Mouse (Mus musculus): Measurements from ENCODE around the gene Ldb1.
A peak's percentile ranks its signal among the peaks of the same experiment; 100 is the strongest.

The Ldb1 gene

DNA sequence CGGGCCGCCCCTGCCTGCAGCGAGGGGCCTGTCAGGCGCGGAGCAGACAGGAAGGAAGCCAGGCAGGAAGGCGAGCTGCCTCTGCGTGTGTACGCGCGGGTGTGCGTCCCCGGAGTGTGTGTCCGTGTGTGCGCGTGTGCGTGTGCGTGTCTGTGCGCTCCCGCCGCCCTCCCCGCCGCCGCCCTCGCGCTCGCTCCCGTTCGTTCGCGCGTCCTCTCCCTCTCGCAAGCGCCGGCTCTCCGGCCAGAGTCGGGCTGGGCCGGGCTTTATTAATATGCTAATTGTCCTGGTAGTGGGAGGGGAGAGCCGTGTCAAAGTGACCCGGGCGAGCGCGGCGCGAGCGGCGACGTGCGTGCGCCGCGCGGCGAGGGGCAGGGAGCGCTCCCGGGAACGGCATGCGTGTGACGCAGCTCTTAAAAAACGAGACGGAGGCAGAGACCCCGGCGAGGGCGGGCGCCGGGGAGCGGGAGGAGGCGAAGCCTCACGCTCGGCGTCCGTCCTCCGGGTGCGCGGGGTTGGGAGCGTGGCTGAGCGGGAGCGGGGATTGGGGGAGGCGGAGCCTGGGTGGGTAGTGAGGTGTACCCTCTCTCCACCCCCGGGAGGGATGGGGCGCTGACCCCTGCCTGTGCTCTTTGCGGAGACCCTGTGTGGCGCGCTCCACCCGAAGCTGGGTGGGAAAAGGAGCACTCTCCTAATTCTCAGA lies at the start of gene Ldb1:
Gene Ldb1 (minus strand): TSS at position 222 of the 703 bp plus-strand sequence.
- peak; percentile 84 for DNase-seq (ENCODE audit: low spot score in 2 of 2)

DNA sequence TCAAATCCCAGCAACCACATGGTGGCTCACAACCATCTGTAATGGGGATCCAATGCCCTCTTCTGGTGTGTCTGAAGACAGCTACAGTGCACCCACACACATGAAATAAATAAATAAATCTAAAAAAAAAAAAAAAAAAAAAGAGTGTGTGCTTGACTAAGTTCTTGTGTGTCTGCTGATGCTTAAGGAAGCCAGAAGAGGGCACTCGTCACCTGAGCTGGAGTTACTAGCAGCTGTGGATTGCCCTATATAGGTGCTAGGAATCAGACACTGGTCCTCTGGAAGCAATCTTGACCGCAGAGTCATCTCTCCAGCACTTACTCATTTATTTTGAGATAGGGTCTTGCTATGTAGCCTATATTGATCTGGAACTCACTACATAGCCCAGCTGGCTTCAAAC lies 49.1 kb upstream of the Ldb1 start:
- DNase-seq (ENCODE audit: low spot score in 2 of 2), result no peak

DNA sequence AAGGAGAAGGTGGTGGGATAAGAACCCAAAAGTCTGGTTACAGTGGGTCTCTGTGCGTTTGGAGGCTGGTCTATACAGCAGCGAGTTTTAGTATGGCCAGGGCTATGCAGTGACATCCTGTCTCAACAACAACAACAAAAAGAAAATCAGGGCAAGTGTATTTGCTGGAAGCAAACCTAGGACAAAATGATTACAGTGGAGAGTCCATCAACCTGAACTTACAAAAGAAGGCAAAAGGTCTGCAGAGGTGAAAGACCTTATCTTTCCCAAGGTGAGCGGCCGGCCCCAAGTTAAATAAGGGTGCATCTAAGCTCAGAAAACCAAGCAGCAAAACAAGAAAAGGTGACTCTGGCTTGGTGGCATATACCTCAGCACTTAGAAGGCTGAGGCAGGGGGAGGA lies 46.6 kb upstream of the Ldb1 start:
- DNase-seq (ENCODE audit: low spot score in 2 of 2), result no peak

DNA sequence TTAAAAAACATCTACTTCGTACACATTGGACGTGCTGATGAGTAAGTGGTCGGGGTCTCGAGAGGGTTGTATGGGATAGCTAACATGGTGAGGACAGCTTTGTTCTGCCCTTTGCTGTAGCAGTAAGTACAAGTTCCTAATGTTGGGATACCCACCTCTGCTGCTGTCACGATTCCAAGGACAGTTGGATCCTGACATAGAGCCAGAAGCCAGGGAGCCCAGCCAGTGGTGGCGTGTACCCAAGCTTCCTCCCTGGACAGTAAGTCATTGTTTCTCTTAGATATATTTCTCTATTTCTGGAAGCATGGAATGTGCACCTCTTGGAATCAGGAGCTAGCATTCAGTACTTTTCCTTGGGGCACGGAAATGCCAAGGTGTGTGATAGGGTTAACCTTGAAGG lies 42.9 kb upstream of the Ldb1 start:
- DNase-seq (ENCODE audit: low spot score in 2 of 2), result peak in 1 of 2 experiments; percentile 43

GRCm38 (mm10) chr19:46086337-46086736 lies 41.3 kb upstream of the Ldb1 start:
- no peak for DNase-seq (ENCODE audit: low spot score in 2 of 2)

DNA sequence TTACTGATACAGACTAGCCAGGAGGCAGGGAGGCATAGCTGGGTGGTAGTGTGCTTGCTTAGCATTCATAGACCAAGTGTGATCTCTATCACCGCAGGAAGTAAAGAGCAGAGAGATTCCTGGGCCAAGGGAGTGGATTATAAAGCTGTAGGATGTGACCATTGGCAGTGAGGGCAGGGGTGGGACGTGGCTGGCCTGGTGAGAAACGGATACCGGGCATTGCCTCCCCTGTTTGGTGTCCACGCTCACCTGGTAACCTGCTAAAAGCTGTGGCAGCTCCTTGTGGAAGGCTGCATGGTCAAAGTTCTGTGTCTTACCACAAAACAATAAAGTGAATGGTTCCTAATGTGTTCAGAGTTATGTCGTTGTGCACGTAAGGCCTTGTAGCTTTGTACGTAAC lies 40.2 kb upstream of the Ldb1 start:
- DNase-seq (ENCODE audit: low spot score in 2 of 2), result no peak

DNA sequence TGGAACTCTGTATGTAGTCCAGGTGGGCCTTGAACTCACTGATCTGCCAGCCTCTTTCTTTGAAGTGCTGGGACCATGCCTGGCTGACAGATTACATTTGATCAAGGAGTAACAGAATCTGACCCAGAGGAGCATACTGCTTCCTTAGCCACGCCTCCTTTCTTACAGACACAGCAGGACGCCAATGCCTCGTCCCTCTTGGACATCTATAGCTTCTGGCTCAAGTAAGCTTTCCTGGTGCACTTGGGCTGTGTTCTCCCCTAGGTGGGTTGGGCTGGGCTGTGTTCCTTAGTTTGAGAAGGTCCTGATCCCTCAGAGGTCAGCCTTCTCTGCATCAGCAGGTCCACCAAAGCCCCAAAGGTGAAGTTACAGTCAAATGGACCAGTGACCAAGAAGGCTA lies 33.5 kb upstream of the Ldb1 start:
- DNase-seq (ENCODE audit: low spot score in 2 of 2), result no peak

DNA sequence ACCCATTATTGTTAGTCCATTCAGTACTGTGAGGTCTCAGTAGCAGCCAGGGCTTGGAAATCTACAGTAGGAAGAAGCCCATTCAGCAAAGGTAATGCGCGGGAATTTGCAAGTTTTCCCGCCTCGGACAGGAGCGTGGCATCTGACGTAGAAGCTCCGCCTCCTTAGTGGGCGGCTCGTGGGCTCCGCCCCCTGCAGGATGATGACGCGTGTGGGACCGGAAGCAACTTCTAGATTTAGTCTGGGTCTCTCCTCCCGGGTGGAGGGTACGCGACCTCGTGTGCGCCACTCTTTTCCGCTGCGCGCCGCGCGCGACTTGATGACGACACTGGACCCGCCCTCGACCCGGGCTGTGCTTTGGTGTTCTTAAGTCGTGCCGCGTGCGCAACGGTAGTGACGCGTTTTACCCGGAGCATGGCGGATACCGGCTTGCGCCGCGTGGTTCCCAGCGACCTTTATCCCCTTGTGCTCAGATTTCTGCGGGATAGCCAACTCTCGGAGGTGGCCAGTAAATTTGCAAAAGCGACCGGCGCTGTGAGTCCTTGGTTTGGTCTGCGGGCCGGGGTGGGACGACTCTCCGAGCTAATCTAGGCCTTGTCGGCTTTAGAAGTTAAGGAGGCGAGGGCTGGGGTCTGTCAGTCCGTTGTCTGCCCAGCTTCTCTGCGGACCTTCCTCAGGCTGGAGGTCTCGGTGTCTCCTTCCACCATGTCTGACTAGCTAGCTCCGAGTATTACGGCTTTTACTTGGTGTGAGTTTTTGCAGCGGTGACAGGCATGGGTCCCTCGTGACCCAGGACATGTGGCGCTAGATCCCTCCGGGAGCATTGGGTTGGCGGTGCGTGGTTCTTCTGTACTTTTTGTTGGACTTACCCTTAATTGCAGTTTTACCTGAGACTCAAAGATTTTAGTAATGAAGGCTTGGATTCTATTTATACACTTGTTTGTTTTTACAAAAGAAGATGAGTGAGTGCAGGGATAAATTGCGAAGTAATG lies 30.9 kb upstream of the Ldb1 start, which contains the start of gene Nolc1:
Gene Nolc1 (plus strand): TSS at position 248 of the 992 bp plus-strand sequence.
- peak; percentile 97 to 99 for DNase-seq (ENCODE audit: low spot score in 2 of 2)

DNA sequence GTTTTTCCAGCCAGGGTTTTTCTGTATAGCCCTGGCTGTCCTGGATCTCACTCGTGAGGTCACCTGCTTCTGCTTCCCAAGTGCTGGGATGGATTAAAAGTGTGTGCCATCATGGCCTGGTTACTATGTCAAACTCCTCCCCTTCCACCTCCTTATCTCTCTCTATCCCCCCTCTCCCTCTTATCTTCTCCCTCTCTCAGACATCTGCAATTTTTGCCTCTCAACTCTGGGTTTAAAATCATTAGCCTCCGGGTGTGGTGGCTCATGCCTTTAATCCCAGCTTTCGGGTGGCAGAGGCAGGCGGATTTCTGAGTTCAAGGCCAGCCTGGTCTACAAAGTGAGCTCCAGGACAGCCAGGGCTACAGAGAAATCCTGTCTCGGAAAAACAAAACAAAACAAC lies 29.3 kb upstream of the Ldb1 start:
- no peak for DNase-seq (ENCODE audit: low spot score in 2 of 2)

- no peak for DNase-seq (ENCODE audit: low spot score in 2 of 2)
Observed at GRCm38 (mm10) chr19:46073285-46073684, 28.3 kb upstream of the Ldb1 start.

DNA sequence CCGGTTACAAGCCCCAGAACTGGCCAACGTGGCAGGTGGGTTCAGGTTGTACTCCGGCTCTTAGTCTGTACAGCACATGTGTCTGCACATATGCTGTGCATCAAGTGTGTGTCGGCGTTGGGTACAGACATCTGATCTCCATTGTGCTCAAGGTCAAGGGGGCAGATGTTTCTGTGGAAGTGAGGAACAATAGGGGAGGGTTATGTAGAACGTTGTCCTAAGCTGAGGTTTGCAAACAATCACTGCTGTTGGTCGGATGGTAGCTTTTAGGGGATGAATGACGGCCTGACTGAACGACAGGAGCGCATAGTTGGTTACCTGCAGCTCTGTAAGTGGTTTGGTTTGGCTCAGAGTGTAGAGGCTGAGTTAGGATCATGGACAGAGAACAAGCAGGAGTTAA lies 23.0 kb upstream of the Ldb1 start:
- no peak for DNase-seq (ENCODE audit: low spot score in 2 of 2)

DNA sequence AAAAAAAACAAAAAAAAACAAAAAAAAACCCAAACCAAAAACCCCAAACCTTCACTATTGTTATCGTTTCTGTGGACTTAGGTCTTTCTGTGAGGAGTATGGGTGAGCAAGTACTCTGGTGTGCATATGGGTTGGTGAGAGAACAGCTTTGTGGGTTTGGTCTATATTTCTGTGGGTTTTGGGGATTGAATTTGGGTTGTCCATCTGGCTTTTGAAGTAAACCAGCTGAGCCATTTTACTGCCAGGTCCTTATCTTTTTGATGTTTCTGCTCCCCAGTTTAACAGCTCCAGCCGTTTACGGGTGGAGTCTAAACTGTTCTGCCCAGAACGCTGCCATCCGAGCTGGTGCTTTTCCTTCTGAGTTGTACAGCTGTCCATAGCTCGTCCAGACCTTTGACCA lies 15.8 kb upstream of the Ldb1 start:
- DNase-seq (ENCODE audit: low spot score in 2 of 2), result no peak

DNA sequence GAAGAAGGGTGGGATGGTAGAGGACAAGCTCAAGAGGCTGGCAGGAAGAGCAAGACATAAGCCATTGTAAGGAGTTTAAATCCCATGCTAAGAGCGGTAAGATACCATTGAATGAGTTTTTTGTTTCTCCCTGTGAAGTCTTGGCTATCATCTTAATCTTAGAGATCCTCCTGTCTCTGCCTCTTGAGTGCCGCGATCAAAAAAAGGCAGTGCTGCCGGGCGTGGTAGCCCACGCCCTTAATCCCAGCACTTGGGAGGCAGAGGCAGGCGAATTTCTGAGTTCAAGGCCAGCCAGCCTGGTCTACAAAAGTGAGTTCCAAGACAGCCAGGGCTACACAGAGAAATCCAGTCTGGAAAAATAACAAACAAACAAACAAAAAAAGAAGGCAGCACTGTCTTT lies 13.5 kb upstream of the Ldb1 start:
- DNase-seq (ENCODE audit: low spot score in 2 of 2), result no peak

DNA sequence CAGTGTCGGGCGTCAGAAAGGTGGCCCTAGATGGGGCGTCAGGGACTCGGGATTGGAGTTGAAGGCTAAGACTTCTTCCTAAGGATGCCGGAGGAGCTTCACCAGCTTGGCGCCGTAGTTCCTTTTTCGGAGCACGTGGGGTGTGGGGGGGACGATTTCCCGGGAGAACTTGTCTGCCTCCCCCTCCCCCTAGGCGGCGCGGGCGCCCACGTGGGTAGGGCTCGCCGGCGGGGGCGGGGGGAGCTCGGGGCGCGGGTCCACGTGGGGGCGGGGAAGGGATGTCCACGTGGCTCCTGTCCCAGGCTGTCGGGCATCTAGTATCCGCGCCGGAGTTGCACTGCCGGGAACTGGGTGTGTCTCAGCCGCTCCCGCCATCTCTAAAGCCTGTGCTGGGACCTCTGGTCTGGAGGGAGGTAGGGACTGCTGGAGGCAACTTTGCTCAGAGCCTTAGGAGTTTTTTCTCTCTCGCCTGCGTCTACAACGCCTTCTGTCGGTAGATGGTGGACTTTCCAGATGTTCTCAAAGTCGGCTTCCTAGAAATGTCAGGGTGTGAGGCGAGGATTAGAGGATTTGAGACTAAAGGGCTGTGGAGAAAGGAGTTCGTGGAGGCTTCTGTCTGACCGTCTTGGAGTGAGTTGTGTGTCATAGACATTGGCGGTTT lies 12.1 kb upstream of the Ldb1 start:
- DNase-seq (ENCODE audit: low spot score in 2 of 2), result peak; percentile 84

GRCm38 (mm10) chr19:46056388-46056946 lies 11.5 kb upstream of the Ldb1 start:
- DNase-seq (ENCODE audit: low spot score in 2 of 2), result peak; percentile 90 to 91

DNA sequence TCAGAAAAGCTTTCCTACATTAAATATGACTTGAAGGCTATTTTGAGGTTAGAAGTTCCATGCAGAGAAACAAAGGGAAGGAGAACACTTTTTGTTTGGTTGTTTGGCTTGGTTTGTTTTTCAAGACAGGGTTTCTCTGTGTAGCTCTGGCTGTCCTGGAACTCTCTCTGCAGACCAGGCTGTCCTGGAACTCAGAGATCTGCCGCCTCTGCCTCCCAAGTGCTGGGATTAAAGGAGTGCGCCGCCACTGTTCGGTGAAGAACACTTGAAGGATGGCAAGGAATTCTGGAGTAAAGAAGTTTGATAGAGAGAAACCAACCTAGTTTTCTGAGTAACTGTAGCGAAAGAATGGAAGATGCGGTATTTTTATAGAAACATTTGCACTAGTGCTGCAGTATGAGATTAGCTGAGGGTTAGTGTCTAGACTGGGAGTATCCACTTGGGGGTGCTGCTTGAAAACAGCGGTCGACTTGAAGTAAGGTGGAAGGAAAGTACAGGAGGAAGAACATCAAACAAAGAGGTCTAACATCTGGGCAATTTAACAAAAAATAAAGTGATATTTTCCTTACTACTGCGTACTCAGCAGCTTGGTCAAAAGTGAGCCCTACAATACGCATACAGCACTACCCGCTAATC lies 10.9 kb upstream of the Ldb1 start:
- no peak for DNase-seq (ENCODE audit: low spot score in 2 of 2)

DNA sequence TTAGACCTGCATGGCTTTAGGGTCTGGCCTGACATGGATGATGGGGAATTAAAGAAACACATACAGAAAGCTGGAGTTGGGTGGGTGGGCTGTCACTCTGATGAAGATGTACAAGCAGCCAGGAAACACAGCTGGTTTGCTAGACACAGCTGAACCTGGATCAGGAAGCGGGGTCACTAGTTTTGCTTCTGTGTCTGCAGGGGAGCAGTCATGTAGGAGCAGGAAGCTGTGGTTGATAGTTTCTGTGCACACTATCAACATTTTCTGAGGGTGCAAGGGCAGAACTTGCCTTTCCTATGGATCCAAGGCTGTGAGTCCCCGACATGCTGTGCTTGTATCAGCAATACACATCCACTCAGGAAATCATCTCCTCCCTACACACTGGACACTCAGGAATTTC lies 5.4 kb upstream of the Ldb1 start:
- no peak for DNase-seq (ENCODE audit: low spot score in 2 of 2)

GRCm38 (mm10) chr19:46049129-46049528 lies 4.1 kb upstream of the Ldb1 start:
- DNase-seq (ENCODE audit: low spot score in 2 of 2), result no peak

DNA sequence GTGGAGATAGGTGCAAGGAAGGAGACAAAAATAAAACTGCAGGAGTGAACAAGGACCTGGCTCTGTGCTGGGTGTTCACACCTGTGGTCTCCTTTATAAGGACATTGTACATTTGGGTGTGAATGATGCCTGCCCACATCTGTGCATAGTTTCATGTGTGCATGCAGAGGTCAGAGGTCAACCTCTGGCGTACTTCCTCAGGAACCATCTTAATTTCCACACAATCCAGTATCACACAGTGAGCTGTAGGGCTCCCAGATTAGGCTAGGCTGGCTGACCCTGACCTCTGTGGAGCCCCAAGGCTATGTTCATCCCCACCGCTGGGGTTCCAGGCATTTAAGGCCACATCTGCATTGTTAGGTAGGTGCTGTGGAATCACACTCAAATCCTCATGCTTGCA lies 2.4 kb upstream of the Ldb1 start:
- no peak for DNase-seq (ENCODE audit: low spot score in 2 of 2)

DNA sequence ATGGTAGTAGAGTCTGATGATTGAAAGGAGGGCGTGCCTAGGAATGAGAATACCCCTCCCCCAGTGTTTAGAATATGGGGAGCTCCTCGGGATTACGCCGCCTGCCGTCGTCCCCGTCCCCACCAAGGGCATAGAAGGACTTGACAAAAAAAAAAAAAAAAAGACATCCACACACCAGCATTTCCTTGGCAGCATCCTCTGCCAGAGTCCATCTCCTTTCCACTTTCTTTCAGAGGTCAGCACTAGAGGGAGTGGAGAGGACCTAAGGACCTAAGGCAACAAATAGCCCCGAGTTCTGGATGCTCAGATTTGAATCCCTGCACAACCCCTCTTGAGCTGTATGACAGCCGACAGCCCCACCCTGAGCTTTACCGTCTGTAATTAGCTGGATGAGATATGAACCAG lies 1.6 kb upstream of the Ldb1 start:
- DNase-seq (ENCODE audit: low spot score in 2 of 2), result no peak

DNA sequence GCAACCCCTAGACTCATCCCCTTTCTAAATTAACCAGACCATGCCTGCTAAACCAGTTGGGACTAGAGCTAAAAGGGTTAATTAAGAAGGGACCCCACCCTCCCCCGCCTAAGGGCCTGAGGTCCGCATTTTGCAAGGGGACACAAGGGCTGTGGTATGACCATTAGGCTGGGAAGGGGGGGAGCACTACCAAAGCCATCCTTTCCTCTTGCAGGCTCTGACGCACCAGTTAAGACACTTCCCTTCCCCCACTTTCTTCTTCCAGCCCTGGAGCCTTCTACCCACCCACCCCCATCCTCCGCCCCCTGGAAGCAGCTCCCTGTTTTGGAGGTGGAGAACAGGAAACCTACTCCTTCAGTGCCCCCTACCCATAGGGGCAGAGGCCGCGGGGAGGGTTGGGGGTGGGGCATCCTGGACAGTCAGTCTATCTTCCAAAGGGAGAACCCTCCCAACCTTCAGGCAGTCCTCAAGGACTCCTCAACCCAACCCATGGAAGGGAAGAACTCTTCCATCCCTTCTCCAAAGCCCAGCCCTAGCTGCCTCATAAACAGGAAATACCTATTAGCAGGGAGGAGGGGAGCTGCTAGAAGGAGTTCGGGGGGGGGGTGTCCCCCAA lies 790 bp upstream of the Ldb1 start:
- DNase-seq (ENCODE audit: low spot score in 2 of 2), result peak in 1 of 2 experiments; percentile 65
